Mouse (Mus musculus) G1E (cell line): ENCODE measurements at regions not wholly inside any gene's neighbourhood (a gene's known extent, or its start where the extent isn't known, plus 50 kb on each side); places are given as distances from the start of the nearest gene placed in this dataset.

Source experiments
- ATAC-seq: 2 replicates; pipeline ENCODE4 v1.8.0; 2016; ENCODE audit warnings: mild to moderate bottlenecking; ENCODE audit not compliant: insufficient number of reproducible peaks, poor library complexity, low FRiP score, severe bottlenecking; ENCODE audit errors: extremely low read depth
- DNase-seq: peaks from one replicate; pipeline ENCODE4 v3.0.0; 2012; ENCODE audit warnings: low spot score
- H3K27me3 ChIP-seq: 2 replicates; pipeline ENCODE4 v1.6.1; 2012; ENCODE audit warnings: mild to moderate bottlenecking, low read length, inconsistent platforms; ENCODE audit not compliant: insufficient read depth
- H3K36me3 ChIP-seq: replicated peaks from 2 replicates; pipeline ENCODE3; 2012; ENCODE audit warnings: mild to moderate bottlenecking, inconsistent platforms
- H3K4me1 ChIP-seq: 2 replicates; pipeline ENCODE4 v1.6.1; 2012; ENCODE audit warnings: low read depth, low read length, inconsistent platforms, mixed read lengths; ENCODE audit not compliant: insufficient read depth
- H3K4me3 ChIP-seq: 2 replicates; pipeline ENCODE4 v1.5.1; 2012; ENCODE audit warnings: low read depth, mild to moderate bottlenecking, inconsistent platforms, low read length, moderate library complexity, mixed read lengths
- H3K9me3 ChIP-seq: replicated peaks from 2 replicates; pipeline ENCODE4 v1.6.1; 2012; ENCODE audit warnings: inconsistent platforms
- CTCF ChIP-seq: IDR thresholded peaks from 2 replicates; pipeline ENCODE4 v1.5.1; 2012; ENCODE audit warnings: low read depth, low read length, inconsistent platforms, mixed read lengths
- GATA1 ChIP-seq: IDR thresholded peaks from 2 replicates; pipeline ENCODE4 v1.6.1; 2012; ENCODE audit warnings: borderline replicate concordance, low read length, inconsistent platforms, mixed read lengths
- GATA2 ChIP-seq: IDR thresholded peaks from 2 replicates; pipeline ENCODE4 v1.6.1; 2012; ENCODE audit warnings: low read depth, low read length, inconsistent platforms, borderline replicate concordance
- POLR2AphosphoS5 ChIP-seq: IDR thresholded peaks from 2 replicates; pipeline ENCODE4 v1.6.1; 2012; ENCODE audit warnings: low read depth, low read length, inconsistent platforms; ENCODE audit not compliant: insufficient replicate concordance
- TAL1 ChIP-seq: conservative IDR thresholded peaks from 2 replicates; pipeline ENCODE4 v1.6.1; 2012; ENCODE audit warnings: low read depth, low read length, inconsistent platforms, mixed read lengths

DNA sequence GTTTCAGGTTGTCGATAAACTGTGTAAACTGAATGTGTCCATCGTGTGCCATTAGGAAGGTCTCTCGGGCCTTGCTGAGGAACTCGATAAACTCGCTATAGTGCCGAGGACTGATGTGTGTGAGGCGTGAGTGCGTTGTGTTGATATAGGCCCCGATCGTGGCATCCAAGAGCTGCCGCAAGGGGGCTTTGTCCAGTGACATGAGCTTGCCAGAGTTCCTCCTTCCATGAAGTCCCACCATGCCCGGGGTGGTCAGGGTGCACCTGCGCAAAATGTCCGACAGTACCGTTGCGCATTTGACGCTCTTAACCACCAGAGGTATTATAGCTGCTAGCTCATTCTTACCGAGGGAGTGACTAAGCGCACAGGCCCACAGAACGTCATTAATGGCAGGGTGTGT is 317.8 kb upstream of the Smim15 start:
- TF ChIP-seq TAL1 (no peak), GATA2 (no peak), GATA1 (no peak), CTCF (no peak), POLR2AphosphoS5 (no peak)
- ATAC-seq (no peak), DNase-seq (no peak)
- H3K9me3 ChIP-seq = peaks cover 19% of the 10 kb centered on the region
- no peaks in the 10 kb centered on the region for H3K36me3 ChIP-seq
- peaks cover 11% of the 10 kb centered on the region; the same call in 1 of the 2 replicates for H3K27me3 ChIP-seq
- no peaks in the 10 kb centered on the region for H3K4me1 ChIP-seq
- no peak overlapping the region for H3K4me3 ChIP-seq

DNA sequence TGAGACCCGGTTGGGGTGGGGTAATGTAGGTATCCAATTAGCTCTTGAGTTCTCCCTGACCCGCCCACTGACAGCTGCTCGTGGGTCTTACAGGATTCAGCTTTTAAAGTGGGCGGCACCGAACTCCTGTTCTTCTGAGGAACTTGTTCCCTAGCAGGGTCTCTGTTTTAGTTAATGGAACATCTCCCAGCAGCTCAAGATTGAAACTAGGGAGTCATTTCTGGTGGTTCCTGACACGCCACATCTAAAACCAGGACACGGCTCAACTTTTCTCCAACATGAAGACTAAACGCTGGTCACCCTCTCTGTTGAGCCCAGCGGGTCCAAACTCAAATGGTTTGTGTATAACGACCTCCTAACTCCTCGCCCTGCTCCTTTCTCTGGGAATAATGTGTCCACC is 322.3 kb upstream of the Smim15 start:
- TF ChIP-seq GATA2 (no peak), GATA1 (no peak), CTCF (no peak), POLR2AphosphoS5 (no peak), TAL1 (no peak)
- H3K27me3 ChIP-seq = peaks cover 5% of the 10 kb centered on the region; the same call in 1 of the 2 replicates
- H3K36me3 ChIP-seq = no peaks in the 10 kb centered on the region
- ATAC-seq (no peak), DNase-seq (no peak)
- H3K4me1 ChIP-seq = no peaks in the 10 kb centered on the region
- H3K4me3 ChIP-seq = no peak overlapping the region
- H3K9me3 ChIP-seq = peaks cover 15% of the 10 kb centered on the region

DNA sequence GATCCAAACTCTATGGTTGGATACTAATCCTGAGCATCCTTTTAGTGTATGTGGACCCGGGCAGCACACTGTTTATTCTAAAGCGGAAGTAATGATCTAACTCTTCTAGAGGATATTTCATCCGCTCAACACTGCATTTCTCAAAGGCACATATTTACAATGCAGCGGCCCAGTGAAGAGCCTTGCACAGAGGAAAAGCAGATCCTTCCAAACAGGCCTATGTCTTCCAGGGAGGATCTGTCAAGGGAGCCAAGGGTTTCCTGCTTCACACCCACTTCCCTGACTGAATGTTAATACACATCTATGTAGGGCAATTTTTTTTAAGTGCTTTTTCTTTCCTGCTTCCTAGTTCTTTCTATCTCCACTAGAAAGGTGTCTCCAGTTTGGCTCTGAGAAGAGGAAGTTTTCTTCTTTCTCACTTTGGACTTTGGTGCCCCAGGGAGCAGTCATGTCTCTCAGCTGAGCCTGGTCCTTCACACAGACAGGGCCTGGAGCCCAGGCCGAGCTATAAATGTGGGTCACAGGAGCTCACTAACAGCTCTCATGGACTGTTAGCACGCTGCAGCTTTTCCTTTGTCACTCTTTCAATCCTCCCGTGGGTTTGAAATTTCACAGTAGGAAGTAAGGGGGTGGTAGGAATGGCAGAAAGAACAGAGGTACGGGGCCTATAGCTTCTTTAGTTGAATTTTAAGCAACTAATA is 323.2 kb upstream of the Smim15 start:
- Histone ChIP-seq H3K9me3 (peaks cover 9% of the 10 kb centered on the region), H3K4me3 (no peak overlapping the region), H3K27me3 (no peaks in the 10 kb centered on the region), H3K36me3 (no peaks in the 10 kb centered on the region), H3K4me1 (no peaks in the 10 kb centered on the region)
- no peak for DNase-seq
- no peak for TF ChIP-seq POLR2AphosphoS5
- TF ChIP-seq GATA1 = no peak
- TF ChIP-seq GATA2 = no peak
- no peak for TF ChIP-seq CTCF
- ATAC-seq = no peak

DNA sequence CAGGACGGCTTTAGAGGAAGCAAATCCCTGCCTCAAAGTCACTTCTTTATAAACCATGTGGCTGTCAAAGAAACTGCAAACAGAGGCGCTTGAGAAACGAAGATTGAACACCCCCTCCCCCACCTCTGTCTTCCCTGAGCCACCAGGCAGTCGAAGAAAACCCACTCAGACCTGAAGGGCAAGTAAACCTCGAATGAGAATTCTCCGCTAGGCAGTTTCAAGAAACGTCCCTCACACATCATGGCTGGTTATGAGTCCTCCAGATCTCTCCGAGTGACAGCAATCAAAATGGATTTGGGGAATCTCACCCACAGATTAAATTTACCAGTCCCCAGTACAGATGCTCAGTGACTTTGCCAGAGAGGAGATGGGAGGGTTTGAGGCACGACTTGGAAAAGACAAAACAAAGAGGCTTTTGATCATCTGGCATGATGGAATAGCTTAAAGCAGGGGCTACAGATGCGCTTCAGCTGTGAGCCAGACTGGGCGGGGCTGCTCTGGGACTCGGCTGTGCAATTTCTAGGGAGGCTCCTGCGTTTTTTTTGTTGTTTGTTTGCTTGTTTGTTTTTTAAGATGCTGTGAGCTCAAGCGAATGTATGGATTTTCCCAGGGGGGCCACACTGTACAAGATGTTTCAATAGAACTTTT is 325.1 kb upstream of the Smim15 start:
- TF ChIP-seq GATA2 = no peak
- no peak for TF ChIP-seq POLR2AphosphoS5
- TF ChIP-seq CTCF = no peak
- no peak for TF ChIP-seq GATA1
- TF ChIP-seq TAL1 = no peak
- Histone ChIP-seq H3K9me3 (peaks cover 9% of the 10 kb centered on the region), H3K4me1 (no peaks in the 10 kb centered on the region), H3K4me3 (no peak overlapping the region), H3K36me3 (no peaks in the 10 kb centered on the region), H3K27me3 (no peaks in the 10 kb centered on the region)
- DNase-seq (no peak), ATAC-seq (no peak)

DNA sequence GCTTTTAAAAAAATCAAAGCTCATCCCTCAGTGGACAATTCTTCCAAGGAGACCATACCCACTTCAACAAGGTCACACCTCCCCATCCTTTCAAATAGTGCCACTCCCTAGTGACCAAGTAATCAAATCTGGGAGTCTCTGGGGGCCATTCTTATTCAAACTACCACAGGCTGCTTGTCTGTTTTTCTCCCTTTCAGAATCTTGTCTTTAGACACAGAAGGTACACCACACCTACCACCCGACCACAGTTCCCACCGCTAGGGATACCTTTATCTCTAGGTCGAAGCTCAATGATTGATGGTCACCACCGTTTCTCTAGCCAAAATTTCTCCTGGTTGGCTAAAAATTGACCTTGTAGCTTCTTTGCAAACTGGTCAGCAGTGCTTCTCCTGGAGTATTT is 328.6 kb upstream of the Smim15 start:
- no peaks in the 10 kb centered on the region for H3K36me3 ChIP-seq
- no peak overlapping the region for H3K4me3 ChIP-seq
- peaks cover 12% of the 10 kb centered on the region for H3K9me3 ChIP-seq
- H3K27me3 ChIP-seq = no peaks in the 10 kb centered on the region
- DNase-seq (no peak), ATAC-seq (no peak)
- H3K4me1 ChIP-seq = no peaks in the 10 kb centered on the region
- TF ChIP-seq CTCF = no peak
- TF ChIP-seq TAL1 = no peak
- no peak for TF ChIP-seq GATA2
- TF ChIP-seq POLR2AphosphoS5 = no peak
- TF ChIP-seq GATA1 = no peak

DNA sequence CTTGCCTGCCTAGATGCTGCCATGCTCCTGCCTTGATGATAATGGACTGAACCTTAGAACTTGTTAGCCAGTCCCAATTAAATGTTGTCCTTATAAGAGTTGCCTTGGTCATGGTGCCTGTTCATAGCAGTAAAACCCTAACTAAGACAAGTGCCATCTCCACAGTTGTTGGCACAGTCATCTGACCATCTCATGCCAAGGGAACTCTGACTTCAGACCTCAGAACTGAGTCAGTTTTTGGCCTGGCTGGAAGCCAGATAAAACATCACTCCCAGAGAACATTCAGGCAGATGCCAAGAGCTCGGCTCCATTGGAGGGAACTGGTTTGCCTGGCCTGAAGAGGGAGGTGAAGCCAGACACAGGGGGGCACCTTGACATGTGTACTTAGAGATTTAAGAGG is 330.2 kb upstream of the Smim15 start:
- no peak for ATAC-seq
- TF ChIP-seq GATA2 (no peak), CTCF (no peak), GATA1 (no peak), POLR2AphosphoS5 (no peak), TAL1 (no peak)
- no peak for DNase-seq
- Histone ChIP-seq H3K4me3 (no peak overlapping the region), H3K27me3 (no peaks in the 10 kb centered on the region), H3K36me3 (no peaks in the 10 kb centered on the region), H3K9me3 (peaks cover 15% of the 10 kb centered on the region), H3K4me1 (no peaks in the 10 kb centered on the region)
